Mouse (Mus musculus) testis, adult 2 months (tissue): ENCODE results near the gene Htr2b. TPM values are rescaled to one million over a fixed set of nuclear protein-coding genes. Genes with fewer than 3 reads are reported as not detected.

Experiments used
- H3K27ac ChIP-seq: fragments of 200-500 bp; 2 replicates; pipeline ENCODE4 v1.5.1; 2012; ENCODE audit warnings: low read depth, low read length; ENCODE audit not compliant: control insufficient read depth, insufficient read depth
- H3K27me3 ChIP-seq: fragments of 200-500 bp; 2 replicates; pipeline ENCODE4 v1.6.1; 2012; ENCODE audit warnings: mild to moderate bottlenecking, low read length, moderate library complexity; ENCODE audit not compliant: control insufficient read depth, insufficient read depth
- H3K36me3 ChIP-seq: fragments of 200-500 bp; 2 replicates; pipeline ENCODE4 v1.6.1; 2012; ENCODE audit warnings: mild to moderate bottlenecking, low read length; ENCODE audit not compliant: control insufficient read depth, insufficient read depth
- H3K4me1 ChIP-seq: fragments of 200-500 bp; 2 replicates; pipeline ENCODE4 v1.6.1; 2012; ENCODE audit warnings: low read length; ENCODE audit not compliant: control insufficient read depth, insufficient read depth
- H3K4me3 ChIP-seq: fragments of 200-500 bp; 2 replicates; pipeline ENCODE4 v1.5.1; 2012; ENCODE audit warnings: low read depth, mild to moderate bottlenecking, low read length, moderate library complexity, mixed read lengths; ENCODE audit not compliant: control insufficient read depth
- CTCF ChIP-seq: fragments of 200-500 bp; IDR thresholded peaks from 2 replicates; pipeline ENCODE4 v1.5.1; 2012; ENCODE audit warnings: low read depth, mild to moderate bottlenecking, inconsistent platforms, low read length, moderate library complexity; ENCODE audit not compliant: control insufficient read depth, insufficient read depth, insufficient replicate concordance
- POLR2A ChIP-seq: fragments of 200-500 bp; IDR thresholded peaks from 2 replicates; pipeline ENCODE4 v1.6.1; 2012; ENCODE audit warnings: low read depth, mild to moderate bottlenecking, inconsistent platforms, low read length, moderate library complexity; ENCODE audit not compliant: control insufficient read depth
- polyA plus RNA-seq: library from polyadenylated mRNA; depleted of rRNA; stranded (reverse); fragments of >200 nt; gene quantifications from 2 replicates; pipeline ENCODE4 v1.2.3, GENCODE M21; 2012

Htr2b gene
- polyA plus RNA-seq, 1 experiment: 0.07 TPM

GRCm38 (mm10) chr1:86152618-86153017 lies 40.8 kb upstream of the Htr2b start:
- H3K27me3 ChIP-seq: no peaks in the 10 kb centered on the region

GRCm38 (mm10) chr1:86151376-86151775 lies 39.6 kb upstream of the Htr2b start:
- Histone ChIP-seq H3K27me3 (no peaks in the 10 kb centered on the region), H3K27ac (no peak overlapping the region), H3K4me3 (no peak overlapping the region), H3K36me3 (no peaks in the 10 kb centered on the region), H3K4me1 (peaks cover 7% of the 10 kb centered on the region)
- TF ChIP-seq CTCF (no peak), POLR2A (no peak)

More at GRCm38 (mm10) chr1:86152618-86153017, 40.8 kb upstream of the Htr2b start:
- TF ChIP-seq POLR2A (no peak), CTCF (no peak)
- H3K4me3 ChIP-seq: no peak overlapping the region
- H3K4me1 ChIP-seq: peaks cover 7% of the 10 kb centered on the region
- no peak overlapping the region for H3K27ac ChIP-seq
- no peaks in the 10 kb centered on the region for H3K36me3 ChIP-seq

GRCm38 (mm10) chr1:86150929-86151328 lies 39.2 kb upstream of the Htr2b start:
- H3K27me3 ChIP-seq: no peaks in the 10 kb centered on the region
- peaks cover 7% of the 10 kb centered on the region for H3K4me1 ChIP-seq
- no peaks in the 10 kb centered on the region for H3K36me3 ChIP-seq
- no peak for TF ChIP-seq POLR2A
- H3K4me3 ChIP-seq: no peak overlapping the region
- H3K27ac ChIP-seq: no peak overlapping the region

GRCm38 (mm10) chr1:86148161-86148560 lies 36.4 kb upstream of the Htr2b start:
- no peaks in the 10 kb centered on the region for H3K27me3 ChIP-seq
- H3K36me3 ChIP-seq: no peaks in the 10 kb centered on the region
- H3K27ac ChIP-seq: no peak overlapping the region
- H3K4me3 ChIP-seq: no peak overlapping the region
- H3K4me1 ChIP-seq: no peaks in the 10 kb centered on the region
- TF ChIP-seq POLR2A (no peak), CTCF (no peak)

- H3K27me3 ChIP-seq: no peaks in the 10 kb centered on the region
- no peaks in the 10 kb centered on the region for H3K36me3 ChIP-seq
- H3K4me1 ChIP-seq: no peaks in the 10 kb centered on the region
- TF ChIP-seq CTCF (no peak), POLR2A (no peak)
- no peak overlapping the region for H3K27ac ChIP-seq
- H3K4me3 ChIP-seq: no peak overlapping the region
Observed at GRCm38 (mm10) chr1:86147557-86147956, 35.8 kb upstream of the Htr2b start.

DNA sequence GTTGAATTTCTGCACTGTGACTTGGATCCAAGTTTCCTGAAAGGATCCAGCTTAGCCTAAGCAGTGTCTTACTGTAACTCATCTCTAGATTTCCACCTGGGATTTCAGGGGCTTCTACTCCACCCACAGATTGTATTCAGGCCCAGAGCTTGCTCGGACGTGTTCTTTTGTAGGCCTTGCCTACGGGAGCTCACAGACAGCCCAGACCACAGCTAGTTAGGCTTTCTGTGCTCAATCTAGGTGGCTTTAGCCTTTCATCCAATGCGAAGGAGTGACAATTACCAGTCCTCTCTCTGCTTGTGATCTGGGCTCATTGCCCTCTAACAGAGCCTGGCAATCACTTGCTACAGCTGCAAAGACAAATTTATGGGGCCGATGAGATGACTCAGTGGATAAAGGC lies 34.5 kb upstream of the Htr2b start:
- Histone ChIP-seq H3K4me3 (no peak overlapping the region), H3K4me1 (no peaks in the 10 kb centered on the region), H3K27ac (no peak overlapping the region), H3K27me3 (no peaks in the 10 kb centered on the region), H3K36me3 (no peaks in the 10 kb centered on the region)
- no peak for TF ChIP-seq CTCF

GRCm38 (mm10) chr1:86144001-86144944 lies 32.5 kb upstream of the Htr2b start:
- no peaks in the 10 kb centered on the region for H3K27me3 ChIP-seq
- no peak overlapping the region for H3K4me3 ChIP-seq
- H3K27ac ChIP-seq: no peak overlapping the region
- TF ChIP-seq CTCF: no peak; the same call in 1 of the 2 replicates
- TF ChIP-seq POLR2A: no peak
- no peaks in the 10 kb centered on the region; the same call in 1 of the 2 replicates for H3K36me3 ChIP-seq
- H3K4me1 ChIP-seq: no peaks in the 10 kb centered on the region

GRCm38 (mm10) chr1:86143165-86143564 lies 31.4 kb upstream of the Htr2b start:
- Histone ChIP-seq H3K4me3 (no peak overlapping the region), H3K27me3 (no peaks in the 10 kb centered on the region), H3K4me1 (no peaks in the 10 kb centered on the region), H3K36me3 (no peaks in the 10 kb centered on the region; the same call in 1 of the 2 replicates), H3K27ac (no peak overlapping the region)
- TF ChIP-seq CTCF (no peak), POLR2A (no peak)
